Mouse (Mus musculus) CH12.LX (cell line): ENCODE measurements around the gene Ndufb10.

Experiments used
- EP300 ChIP-seq: IDR thresholded peaks from 2 replicates; pipeline ENCODE4 v1.6.1; 2011; ENCODE audit warnings: low read length, improper control_type of control experiment
- MYC ChIP-seq: IDR thresholded peaks from 2 replicates; pipeline ENCODE4 v1.6.1; 2011; ENCODE audit warnings: low read depth, mild to moderate bottlenecking, improper control_type of control experiment, low read length
- NRF1 ChIP-seq: IDR thresholded peaks from 2 replicates; pipeline ENCODE4 v1.6.1; 2014; ENCODE audit warnings: low read depth, mild to moderate bottlenecking, inconsistent platforms, low read length, improper control_type of control experiment, moderate library complexity

- TF ChIP-seq NRF1 (no peak), EP300 (no peak), MYC (no peak)
Measured at GRCm38 (mm10) chr17:24742307-24742706, 18.0 kb upstream of the Ndufb10 start.
